Mouse (Mus musculus) mesoderm, embryonic 11.5 days (tissue): ENCODE results near the gene Pak2.
"Not testable (repeated sequence)": the region's sequence is repeated elsewhere in the genome, so short reads cannot be mapped to it uniquely, and the experiment has no call there.

Experiments used
- DNase-seq: peaks from one replicate; pipeline ENCODE4 v3.0.0-alpha.2; 2012; ENCODE audit warnings: low read depth, low spot score

The Pak2 gene

DNA sequence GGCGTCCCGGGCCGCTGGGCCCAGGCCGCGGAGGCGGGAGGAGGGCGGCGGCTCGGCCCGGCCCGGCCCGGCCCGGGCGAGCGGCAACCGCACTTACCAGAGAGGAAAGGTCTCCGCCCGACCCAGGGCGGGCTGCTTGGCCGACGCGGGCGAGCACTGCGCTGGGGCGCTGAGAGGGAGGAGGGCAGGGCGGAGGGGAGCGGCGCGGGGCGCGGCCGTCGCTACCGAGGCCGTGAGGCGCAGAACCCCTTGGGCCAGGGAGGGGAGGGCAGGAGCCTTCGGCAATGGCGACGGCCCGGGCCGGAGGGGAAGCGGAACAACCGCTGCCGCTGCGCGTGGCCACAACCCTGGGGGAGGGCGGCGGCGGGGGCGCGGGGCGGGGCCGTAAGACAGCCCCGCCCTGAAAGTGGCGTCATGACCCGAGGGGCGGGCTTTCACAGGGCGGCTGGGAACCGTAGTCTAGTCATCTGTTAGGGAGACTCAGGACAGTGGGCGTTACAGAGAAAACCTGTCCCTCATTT lies at the start of gene Pak2:
Gene Pak2 (minus strand): TSS at position 352 of the 521 bp plus-strand sequence.
- peak; percentile 87 for DNase-seq

DNA sequence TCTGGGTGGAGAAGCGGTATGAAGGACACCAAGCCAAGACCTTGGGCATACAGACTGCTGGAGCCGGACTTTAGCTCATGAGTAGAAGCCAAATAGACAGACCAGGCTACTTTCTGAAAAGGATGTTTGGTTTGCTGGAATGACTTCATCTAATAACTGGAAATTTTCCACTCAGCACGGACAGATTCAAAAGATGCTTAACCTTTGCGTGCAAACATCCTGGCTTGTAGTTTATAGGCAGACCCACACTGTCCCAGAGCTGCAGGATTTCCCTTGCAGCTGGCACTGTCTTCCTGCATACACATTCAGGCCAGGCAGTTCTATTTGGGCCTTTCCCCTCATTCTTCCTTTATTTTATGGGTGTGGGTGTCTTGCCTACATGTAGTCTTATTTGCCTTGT lies 47.9 kb upstream of the Pak2 start:
- DNase-seq, result no peak

DNA sequence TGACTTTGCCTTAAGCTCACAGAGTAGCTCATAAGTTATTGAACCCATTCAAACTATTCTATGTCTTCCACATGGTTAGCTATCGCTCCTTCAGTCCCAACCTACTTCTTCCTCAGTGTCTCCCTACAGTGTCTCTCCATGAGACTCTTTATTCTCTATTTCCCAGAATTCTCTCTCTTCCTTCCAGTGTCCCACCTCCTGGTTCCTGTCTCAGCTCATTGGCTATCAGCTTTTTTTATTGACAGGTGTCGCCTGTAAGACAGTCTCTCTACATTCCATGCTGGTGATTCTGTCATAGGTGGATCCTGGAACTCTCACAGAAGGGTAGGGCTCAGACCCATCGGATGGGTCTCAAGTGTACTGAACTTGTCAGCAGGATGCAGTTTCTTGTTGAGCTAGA lies 46.2 kb upstream of the Pak2 start:
- DNase-seq, result no peak

DNA sequence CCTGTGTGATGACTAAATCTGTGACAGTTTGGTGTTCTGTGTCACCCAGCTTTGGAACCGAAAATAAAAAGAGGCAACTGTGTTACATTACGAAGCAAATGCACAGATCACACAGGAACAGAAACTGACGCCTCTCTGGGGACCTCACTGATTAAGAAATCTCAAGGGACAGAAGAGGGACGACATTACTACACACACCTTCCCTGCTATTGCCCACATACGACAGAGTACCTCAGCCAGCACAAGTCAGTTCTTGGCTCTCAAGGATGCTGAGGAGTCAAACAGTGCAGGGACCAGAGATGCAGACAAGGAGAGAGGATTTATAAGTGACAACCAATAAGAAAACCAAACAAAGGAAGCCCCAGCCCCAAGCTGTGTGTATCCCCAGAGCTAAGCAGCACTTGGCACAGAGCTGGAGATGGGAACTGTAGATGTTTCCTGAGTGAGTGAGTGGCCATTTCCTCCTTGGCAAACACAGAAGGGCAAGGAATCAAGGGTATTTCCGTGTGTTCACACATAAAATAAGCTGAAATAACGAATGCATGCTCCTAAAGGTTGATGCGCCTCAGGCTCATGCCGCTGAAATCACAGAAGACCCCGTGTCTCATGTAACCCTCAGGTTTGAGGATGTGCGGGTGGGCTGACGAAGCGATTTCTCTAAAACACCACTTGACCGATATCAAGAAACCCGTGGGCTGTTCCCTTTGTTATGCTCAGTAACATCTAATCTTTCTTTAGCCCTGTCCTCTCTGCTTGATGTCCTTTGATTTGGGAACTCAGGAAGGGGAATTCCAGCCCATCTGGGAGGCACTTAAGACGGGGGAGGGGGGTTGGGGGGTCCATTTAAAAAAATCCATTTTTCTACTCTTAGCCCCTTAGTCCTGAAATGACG lies 45.5 kb upstream of the Pak2 start:
- DNase-seq, result no peak

DNA sequence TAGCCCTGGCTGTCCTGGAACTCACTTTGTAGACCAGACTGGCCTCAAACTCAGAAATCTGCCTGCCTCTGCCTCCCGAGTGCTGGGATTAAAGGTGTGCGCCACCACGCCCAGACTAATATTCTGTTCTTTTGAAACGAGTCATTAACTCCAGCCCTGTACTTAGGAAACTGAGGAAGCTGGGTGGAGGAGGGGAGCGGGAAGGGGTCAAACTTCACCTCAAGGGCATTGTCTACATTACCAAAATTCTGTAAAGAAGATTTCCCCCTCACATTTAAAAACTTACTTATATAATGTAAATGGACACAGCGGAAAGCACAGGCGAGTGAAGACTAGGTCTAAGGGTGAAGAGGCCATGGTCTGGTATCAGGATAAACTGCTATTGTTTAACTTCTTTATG lies 44.9 kb upstream of the Pak2 start:
- DNase-seq, result no peak

DNA sequence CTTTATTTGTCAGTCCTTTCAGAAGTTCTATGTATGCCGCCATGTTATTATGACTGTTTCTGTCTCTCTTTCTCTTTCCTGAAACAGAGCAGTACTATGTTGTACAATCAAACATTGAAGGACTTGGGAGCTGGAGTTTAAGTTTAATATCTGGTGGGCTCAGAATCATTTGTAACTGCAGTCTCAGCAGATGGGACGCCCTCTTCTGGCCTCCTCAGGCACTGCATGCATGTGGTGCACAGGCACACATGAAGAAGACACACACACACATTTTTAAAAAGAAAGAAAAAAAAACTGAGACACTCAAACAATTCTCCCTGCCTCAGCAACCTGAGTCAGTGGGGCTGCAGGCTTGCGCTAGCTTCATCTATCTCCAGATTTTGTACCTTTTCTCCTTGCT lies 41.3 kb upstream of the Pak2 start:
- DNase-seq, result no peak

DNA sequence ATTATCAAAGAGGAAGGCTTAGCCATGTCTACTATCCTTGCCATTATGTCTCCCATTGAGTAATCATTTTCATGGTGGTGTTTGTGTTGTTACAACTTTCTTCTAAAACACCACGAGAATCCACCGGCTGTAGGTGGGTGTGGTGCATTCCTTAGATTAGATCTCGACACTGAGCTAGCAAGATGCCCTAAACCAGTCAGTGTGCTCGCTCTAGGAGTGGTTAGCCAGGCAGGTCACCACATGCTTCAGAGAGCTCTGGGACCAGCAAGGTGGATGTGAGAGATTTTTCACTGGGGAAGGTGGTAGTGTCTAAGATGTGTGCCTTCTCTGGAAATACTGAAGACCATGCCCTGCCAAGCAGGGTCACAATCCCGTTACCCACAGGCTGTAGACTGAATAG lies 37.0 kb upstream of the Pak2 start:
- DNase-seq, result no peak

DNA sequence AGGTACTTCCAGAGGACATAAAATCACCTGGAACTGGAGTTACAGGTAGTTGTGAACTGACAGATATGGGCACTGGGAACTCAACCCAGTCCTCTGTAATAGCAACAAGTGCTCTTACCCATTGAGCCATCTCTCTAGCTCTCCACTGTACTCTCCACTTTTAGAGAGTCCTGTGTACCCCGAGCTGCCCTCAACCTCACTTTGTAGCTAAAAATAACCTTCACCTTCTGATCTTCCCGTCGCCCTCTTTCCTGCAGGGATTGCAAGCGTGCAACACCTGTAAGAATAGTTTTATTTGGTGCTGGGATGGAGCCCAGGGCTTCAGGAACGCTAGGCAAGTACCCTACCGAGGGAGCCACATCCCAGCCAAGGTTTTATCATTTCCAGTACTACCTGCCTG lies 36.6 kb upstream of the Pak2 start:
- DNase-seq, result no peak

DNA sequence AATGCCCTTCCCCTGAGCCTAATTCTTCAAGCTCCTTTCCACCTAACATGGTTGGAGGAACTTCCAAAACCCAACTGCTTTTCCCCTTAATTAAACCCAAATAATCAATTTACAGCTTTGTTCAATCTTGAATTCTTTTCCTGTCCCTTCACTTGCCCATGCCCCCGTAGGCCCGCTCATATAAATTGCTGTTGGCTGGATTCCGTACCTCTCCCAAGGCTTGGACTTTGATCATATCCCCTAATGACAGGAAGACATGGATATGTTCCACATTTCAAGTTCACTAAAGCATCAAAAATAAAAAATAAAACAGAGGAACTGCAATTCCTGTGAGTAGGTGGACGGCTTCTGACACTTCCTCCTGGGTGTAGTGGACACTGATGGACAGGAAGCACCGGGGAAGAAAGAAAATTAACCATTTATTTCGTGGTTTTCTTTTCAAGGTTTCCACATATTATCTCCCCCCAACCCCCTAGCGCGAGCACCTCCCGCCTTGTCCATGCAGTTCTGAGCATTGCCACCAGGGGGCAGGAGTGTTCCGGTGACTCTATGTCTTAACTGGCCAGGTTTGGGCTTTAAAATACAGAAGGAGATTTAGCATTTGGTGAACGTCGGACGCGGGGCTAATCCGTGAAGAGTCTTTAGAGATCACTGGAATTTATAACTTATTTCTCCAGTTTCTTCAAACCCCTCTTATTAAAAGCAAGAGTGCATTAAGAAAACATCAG lies 36.0 kb upstream of the Pak2 start:
- peak; percentile 81 for DNase-seq

DNA sequence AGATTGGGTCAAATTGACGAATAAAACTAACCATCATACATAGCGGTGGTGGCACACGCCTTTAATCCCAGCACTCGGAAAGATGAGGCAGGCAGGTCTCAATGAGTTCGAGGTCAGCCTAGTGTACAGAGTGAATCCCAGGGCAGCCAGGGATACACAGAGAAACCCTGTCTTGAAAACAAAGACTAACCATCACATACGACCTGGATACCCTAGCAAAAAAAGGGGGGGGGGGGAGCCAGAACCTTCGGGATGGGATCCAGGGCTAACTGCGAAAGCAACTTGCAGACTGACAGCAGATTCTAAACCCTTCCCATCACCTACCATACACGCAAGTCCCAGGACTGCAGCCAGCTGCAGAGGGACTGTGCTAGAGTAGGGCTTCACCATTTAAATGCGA lies 35.3 kb upstream of the Pak2 start:
- no peak for DNase-seq

DNA sequence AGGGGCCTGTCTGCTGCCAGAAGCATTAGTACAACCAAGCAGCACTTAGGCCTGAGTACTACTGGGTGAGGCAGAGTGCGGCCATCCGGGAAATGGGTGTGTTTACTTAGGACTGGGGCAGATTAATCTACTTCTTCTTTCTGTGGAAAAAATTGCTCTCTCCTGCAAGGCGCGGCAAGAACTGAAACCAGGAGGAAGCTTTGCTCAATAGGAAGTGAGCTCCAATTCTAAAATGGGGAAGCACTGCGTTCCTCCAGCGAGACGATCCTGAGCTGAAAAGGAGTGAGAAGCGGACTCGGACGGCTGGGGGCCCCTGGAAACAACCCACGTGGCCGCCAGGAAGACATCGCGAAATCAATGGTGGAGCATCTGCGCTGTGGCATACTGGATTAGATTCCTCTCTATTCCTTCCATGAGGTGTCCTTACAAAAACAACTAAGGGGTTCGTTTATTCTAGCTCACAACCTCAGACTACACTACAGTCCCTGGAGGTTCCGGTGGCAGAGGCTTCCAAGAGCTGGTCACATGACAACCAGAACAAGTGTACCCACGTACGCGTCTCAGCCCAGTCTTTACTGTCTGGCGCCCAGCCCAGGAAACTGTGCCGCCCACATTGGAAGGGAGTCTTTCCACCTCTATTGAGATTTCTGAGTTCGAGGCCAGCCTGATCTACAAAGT lies 34.5 kb upstream of the Pak2 start:
- DNase-seq, result no peak

DNA sequence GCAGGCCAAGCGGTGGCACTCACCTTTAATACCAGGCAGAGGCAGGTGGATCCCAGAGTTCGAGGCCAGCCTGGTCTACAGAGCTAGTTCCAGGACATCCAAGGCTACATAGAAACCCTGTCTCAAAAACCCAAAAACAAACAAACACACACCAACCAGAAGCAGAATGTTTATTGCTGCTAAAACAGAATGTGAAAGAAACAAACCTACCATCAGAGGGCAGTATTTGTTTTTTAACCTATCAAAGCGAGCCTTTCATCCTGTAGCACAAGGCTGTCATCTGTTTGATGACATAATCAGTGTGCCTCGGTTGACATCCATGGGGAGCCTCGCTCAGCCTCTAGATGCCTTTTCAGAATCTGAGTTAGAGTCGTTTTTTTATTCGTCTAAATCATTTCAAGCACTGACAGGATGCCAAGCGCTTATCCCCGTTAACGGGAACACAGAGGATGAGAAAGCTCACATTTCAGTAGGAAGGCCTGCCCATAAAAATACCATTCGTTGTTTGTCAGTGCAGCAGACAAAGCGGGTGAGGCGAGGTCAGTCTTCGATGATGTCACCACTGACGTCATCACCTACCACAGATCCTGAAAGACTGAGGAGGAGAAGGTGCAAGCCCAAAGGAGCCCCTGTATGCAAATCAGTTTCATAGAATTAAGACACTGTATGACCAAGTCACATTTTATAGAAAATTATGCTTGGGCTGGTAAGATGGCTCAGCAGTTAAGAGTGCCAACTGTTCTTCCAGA lies 32.0 kb upstream of the Pak2 start:
- no peak for DNase-seq

DNA sequence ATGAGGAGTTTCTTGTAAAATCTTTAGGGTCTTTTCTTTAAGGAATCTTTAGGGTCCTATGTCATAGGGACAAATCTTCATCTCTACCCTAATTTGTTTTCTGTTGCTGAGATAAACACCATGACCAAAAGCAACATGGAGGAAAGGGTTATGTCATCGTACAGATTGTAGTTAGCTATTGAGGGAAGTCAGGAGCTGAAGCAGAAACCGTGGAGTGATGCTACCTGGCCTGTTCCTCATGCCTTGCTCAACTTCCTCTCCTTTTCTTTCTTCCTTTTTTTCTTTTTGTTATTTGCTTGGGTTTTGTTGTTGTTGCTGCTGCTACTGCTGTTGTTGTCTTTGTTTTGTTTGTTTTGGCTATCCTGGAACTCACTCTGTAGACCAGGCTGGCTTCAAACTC lies 29.4 kb upstream of the Pak2 start:
- DNase-seq, result no peak

DNA sequence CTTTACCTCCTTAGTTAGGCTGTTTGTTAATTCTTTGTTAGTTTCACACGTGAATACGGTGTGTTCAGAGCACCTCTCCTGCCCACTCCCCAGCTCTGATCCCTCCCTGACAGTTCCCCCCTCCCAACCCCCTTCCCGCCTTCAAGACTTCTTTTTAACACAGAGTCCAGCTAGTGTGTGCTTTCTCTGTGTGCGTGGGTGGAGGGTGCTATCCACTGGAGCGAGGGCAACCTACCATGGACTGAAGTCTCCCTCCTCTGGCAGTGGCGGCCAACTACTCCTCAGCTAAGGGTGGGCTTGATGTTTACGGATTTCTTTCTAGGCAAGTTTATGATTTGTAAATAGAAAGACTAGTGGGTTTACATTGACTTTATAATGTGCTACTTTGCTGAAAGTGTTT lies 29.0 kb upstream of the Pak2 start:
- no peak for DNase-seq

DNA sequence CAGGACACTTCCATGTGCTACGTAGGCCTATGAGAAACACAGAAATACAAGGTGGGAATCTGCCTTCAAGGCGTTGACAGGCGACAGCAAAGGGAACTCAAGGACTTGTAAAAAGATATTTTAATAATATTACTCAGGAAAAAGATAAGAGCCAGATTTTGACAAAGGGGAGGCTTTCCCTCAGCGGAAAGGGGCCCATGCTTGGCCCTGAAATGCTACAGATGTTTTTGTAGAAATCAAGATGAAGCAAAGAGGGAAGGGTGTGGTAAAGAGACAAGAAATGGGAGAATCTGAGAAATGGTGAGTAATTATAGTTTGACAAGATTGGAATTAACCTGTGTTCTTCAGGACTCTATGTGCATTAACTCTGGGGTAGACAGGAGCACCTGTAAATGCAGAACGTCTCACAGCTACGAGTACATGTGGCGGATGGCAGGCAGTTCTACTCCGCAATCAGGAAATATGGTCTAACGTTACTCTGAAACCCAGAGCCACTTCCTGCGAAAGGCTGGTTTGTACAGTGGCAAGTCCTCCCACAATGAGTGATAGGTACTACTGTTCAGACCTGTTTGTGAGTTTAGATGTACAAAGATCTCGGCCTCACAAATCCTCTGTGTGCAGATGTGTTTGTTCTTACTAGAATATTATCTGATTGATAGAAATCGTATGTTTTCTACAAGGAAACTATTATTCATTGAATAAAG lies 28.4 kb upstream of the Pak2 start:
- no peak for DNase-seq

DNA sequence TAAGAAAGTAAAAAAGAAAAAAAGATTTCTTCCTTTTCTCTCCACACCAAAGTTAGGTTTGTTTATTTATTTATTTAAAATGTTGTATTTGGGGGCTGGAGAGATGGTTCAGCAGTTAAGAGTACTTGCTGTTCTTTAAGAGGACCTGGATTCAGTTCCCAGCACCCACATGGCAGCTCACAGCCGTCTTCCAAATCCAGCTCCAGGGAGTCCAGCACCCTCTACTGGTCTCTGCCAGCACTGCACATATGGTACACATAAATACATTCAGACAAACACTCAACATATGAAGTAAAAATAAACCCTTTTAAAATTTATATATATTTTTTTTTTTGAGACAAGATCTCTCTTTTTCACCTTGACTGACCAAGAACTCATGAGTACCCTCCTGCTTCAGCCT lies 26.6 kb upstream of the Pak2 start:
- no peak for DNase-seq

DNA sequence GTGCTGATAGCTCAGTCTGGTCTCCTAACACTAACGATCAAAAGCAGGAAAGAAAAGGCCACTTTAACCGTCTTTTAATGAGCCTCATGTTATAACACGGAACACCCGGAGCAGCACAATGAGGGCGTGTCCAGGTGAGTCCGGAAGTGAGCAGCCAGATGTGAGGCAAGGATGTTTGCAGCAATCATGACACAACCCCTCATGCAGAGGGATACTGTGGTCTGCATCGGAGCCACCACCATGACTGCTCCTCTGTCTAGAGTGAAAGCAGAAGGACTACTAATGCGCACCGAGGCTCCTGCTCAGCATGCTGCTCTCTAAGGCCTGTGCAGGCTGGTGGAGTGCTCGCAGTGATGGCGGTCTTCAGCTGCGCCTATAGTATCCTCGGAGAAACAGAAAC lies 23.2 kb upstream of the Pak2 start:
- no peak for DNase-seq

DNA sequence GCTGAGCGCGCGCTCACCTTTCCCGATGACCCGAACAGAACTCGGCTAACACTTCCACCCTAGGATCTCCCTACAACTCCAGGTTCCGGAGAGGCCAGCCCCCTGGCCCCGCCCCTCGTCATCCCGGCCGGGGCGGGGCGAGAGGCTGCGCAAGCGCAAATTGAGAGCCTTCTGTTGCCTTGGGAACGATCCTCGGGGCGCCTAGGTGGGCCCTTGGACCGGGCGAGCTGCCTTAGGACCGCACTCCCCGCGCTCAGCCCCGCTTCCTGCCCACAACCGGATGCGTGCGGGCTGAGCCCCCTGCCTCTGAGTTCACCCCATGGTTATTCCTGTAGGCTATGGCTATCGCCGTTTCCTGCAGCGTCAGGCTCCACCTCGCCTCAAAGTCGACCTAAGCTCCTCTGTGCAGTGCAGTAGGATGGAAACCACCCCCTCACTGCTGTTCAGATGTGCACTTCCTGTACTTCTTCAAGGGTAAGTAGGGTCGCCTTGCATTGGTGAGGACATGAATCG lies 20.6 kb upstream of the Pak2 start, which contains the start of the genes Pigx and Cep19:
Gene Pigx (minus strand): TSS at position 103 of the 513 bp plus-strand sequence.
Gene Cep19 (plus strand): TSS at position 163 of the 513 bp plus-strand sequence.
- peak; percentile 95 for DNase-seq

DNA sequence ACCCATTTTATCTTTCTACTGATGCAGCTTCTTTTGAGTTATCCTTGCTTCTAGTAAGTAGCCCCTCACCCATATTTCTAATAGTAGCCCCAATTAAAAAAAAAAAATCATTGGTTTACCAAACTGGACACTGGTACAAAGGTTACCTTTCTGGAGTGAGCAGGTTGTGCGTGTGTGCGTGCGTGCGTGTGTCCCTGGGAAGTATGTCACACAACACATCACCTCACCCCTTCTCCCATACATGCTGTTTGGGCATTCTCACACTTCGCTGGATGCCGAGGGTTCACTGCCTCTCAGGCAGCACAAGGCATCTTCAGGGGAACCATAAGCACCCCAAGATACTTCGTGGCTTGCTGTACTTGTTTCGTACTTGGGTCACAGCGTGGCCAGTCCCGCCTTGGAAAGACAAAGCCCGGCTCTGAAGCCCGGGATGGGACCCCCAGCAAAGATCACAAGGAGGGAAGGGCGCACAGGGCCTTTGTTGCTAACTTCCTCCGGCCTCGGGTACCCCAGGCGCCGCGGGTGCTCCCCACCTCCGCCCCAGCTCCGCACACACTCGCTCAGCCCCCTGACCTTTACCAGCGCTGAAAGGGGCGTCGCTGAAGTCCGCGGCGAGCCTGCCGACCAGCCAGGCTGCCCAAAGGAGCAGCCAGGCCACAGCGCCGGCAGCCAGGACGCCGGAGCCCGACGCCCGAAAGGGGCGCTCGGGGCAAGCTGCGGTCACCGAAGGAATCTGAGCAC lies 19.9 kb upstream of the Pak2 start:
- no peak for DNase-seq

DNA sequence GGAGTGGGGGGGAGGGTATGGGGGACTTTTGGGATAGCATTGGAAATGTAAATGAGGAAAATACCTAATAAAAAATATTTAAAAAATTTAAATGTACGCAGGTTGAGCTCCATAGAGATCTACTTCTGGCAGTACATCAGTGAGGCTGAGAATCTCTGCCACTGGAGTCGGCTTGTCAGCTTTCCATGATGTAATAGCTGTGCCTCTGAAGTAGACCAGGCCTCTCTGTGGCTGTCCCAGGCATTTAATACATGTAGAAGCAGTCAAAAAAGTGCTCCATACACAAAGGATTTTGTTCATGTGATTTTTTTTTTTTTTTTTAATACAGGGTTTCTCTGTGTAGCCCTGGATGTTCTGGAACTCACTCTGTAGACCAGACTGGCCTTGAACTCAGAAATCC lies 18.6 kb upstream of the Pak2 start:
- not testable (repeated sequence) for DNase-seq
